Mouse (Mus musculus): ENCODE results near the gene Thada. TPM values are rescaled to one million over a fixed set of nuclear protein-coding genes. Genes with fewer than 3 reads are reported as not detected.
"Not testable (repeated sequence)": the region's sequence is repeated elsewhere in the genome, so short reads cannot be mapped to it uniquely, and the experiment has no call there.

Thada gene
- total and polyA plus RNA-seq, 3 experiments, result 5.0 to 8.3 (median 7.7) TPM

DNA sequence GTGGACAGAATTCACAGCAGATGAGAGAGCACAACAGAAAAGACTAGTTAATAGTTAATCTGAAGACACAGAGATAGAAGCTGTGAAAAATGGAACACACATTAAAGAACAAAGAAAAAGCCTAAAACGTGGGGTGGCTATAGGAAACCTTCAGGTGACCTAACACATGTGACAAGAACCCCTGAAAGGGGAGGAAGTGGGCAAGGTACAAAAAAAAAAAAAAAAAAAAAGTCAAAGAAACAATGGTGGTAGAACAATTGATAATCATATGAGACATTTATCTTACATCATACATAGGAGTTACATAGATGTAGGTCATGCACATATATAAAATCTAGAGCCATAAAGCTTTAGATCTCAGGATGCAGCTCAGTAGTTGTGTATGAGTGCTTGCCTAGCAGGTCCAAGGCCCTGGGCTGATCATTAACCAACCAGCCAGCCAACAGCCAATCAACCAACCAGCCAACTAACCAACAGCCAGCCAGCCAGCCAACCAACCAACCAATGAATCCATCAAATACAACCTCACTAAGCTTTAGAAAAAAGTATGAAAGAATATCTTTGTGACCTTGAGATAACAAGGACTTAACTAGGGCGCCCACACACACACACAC, 226.2 kb downstream of the Thada start:
- WGBS, result 82% methylated on average over 2 of the region's 2 CpGs
- no peak overlapping the region for H3K4me3 ChIP-seq

DNA sequence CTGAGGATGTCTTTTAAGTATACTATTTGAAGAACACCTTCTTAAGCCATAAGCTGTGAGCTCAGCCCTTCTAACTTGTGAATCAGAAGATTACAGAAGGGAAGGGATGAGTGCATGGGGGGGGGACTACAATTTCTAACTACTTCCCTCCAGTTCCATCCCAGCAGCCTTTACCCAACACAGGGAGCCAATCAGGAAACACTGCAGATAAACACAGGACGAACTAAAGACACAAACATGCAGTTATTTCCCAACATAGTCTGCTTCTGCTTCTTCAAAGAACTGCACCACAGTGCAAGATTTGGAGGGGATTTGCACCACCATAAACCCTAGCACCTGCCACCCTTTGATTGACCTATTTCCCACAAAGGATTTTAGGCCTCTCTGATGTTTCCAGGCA, 227.8 kb downstream of the Thada start:
- TF ChIP-seq EP300 (IDR thresholded peaks at IDR 0.05; ENCODE audit: insufficient read depth, low read depth, low read length), result no peak
- TF ChIP-seq CTCF (IDR thresholded peaks at IDR 0.05), result no peak
- TF ChIP-seq POLR2A (IDR thresholded peaks at IDR 0.05; ENCODE audit: insufficient read depth, low read depth, low read length), result no peak
- no peak overlapping the region; the same call in 1 of the 2 replicates for H3K27ac ChIP-seq

More for the DNA sequence above, 226.2 kb downstream of the Thada start:
- DNase-seq, result no peak
- peaks cover 5% of the 10 kb centered on the region; the same call in 1 of the 2 replicates for H3K36me3 ChIP-seq (ENCODE audit: control insufficient read depth, insufficient read depth, low read length)
- no peak for TF ChIP-seq POLR2A (IDR thresholded peaks at IDR 0.05; ENCODE audit: insufficient read depth, low read depth, low read length)
- TF ChIP-seq EP300 (IDR thresholded peaks at IDR 0.05; ENCODE audit: insufficient read depth, low read depth, low read length), result no peak
- TF ChIP-seq CTCF (IDR thresholded peaks at IDR 0.05), result no peak
- intact Hi-C loops (cut with DNase I), result no loop called here
- no peak overlapping the region for H3K9ac ChIP-seq (ENCODE audit: low read depth, low read length)
- H3K4me1 ChIP-seq (ENCODE audit: control insufficient read depth, insufficient read depth, low read length), result peaks cover 15% of the 10 kb centered on the region
- no peaks in the 10 kb centered on the region for H3K79me2 ChIP-seq (replicated peaks; ENCODE audit: control insufficient read depth, insufficient read depth, low read length)
- H3K27ac ChIP-seq, result no peak overlapping the region
- no peaks in the 10 kb centered on the region for H3K27me3 ChIP-seq (ENCODE audit: control insufficient read depth, insufficient read depth, low read length)

DNA sequence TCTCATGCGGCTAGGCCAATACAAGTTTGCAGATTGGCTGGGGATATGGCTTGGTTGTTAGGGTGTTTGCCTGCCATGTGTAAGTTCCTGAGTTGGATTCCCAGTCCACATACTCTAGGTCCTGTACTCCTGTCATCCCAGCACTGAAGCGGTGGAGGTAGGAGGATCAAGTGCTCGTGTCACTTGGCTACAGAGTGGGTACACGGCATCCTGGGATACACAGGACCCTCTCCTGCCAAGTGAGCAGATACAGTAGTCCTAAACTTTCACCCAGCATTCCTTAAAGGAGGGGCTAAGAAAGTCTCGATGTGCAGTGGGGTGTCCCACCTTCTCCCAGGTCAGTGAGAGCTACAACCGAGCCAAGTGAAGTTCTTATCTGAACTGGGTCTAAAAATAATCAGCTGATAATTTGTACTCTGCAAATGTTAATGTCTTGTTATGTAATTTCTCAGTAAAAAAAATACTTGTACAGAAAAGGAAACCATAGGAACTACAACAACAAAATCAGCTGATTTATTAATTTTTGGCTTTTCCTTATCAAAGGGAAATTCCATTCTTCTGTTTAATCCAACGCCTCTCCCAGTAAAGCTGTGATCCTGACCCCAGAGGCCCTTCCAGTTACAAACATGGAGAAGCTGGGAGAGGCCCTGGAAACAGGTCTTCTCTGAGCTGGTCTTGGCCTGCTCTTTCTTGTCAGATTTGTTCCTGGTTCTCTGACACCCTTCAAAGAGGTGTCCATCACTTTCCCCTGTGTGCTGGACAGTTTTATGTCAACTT, 229.0 kb downstream of the Thada start:
- no peak overlapping the region for H3K4me3 ChIP-seq
- peaks cover 5% of the 10 kb centered on the region; the same call in 1 of the 2 replicates for H3K36me3 ChIP-seq (ENCODE audit: control insufficient read depth, insufficient read depth, low read length)
- 0 out of 2 replicates have a peak, but pooled peaks have one; percentile 11 for TF ChIP-seq POLR2A (IDR thresholded peaks at IDR 0.05; ENCODE audit: insufficient read depth, low read depth, low read length)
- no peak for TF ChIP-seq EP300 (IDR thresholded peaks at IDR 0.05; ENCODE audit: insufficient read depth, low read depth, low read length)
- TF ChIP-seq CTCF (IDR thresholded peaks at IDR 0.05), result no peak
- H3K27me3 ChIP-seq (ENCODE audit: control insufficient read depth, insufficient read depth, low read length), result no peaks in the 10 kb centered on the region
- DNase-seq, result peak; percentile 40 to 52
- intact Hi-C loops (cut with DNase I), result no loop called here
- peak overlapping the region; percentile 70 for H3K27ac ChIP-seq
- H3K9ac ChIP-seq (ENCODE audit: low read depth, low read length), result no peak overlapping the region
- H3K4me1 ChIP-seq (ENCODE audit: control insufficient read depth, insufficient read depth, low read length), result peaks cover 15% of the 10 kb centered on the region
- 24% methylated on average over 7 of the region's 7 CpGs for WGBS
- H3K79me2 ChIP-seq (replicated peaks; ENCODE audit: control insufficient read depth, insufficient read depth, low read length), result no peaks in the 10 kb centered on the region

More for the DNA sequence above, 227.8 kb downstream of the Thada start:
- no peak overlapping the region for H3K9ac ChIP-seq (ENCODE audit: low read depth, low read length)
- 44% methylated on average over 1 of the region's 1 CpGs for WGBS
- intact Hi-C loops (cut with DNase I), result no loop called here
- no peaks in the 10 kb centered on the region for H3K79me2 ChIP-seq (replicated peaks; ENCODE audit: control insufficient read depth, insufficient read depth, low read length)
- no peak overlapping the region for H3K4me3 ChIP-seq
- peaks cover 5% of the 10 kb centered on the region; the same call in 1 of the 2 replicates for H3K36me3 ChIP-seq (ENCODE audit: control insufficient read depth, insufficient read depth, low read length)
- H3K4me1 ChIP-seq (ENCODE audit: control insufficient read depth, insufficient read depth, low read length), result peaks cover 15% of the 10 kb centered on the region
- H3K27me3 ChIP-seq (ENCODE audit: control insufficient read depth, insufficient read depth, low read length), result no peaks in the 10 kb centered on the region
- no peak for DNase-seq

DNA sequence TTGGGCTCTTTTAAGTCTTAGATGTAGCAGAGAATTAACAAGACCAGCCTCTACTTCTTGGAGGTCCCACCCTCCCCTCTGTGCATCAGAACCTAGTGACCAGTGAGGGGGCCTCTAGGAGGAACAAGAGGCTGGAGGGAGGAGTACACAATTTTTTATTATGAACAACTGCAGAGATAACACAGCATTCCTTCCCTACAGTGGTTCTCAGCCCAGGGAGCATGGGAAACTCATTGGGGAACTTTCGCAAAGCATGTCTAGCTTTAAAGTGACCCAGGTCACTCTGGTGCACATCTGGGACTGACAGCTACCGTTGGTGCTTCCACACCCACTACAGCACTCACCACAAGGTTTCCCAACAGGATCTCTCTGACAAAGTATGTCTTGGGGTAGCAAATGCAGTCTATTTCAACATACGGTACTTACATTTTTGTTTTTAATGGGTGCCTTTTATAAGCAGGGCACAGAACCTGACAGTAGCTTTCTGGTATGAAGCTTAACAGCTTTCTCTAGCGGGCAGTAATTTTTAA, 230.5 kb downstream of the Thada start:
- Histone ChIP-seq H3K4me1 (ENCODE audit: control insufficient read depth, insufficient read depth, low read length) (peaks cover 15% of the 10 kb centered on the region), H3K36me3 (ENCODE audit: control insufficient read depth, insufficient read depth, low read length) (peaks cover 5% of the 10 kb centered on the region; the same call in 1 of the 2 replicates), H3K4me3 (no peak overlapping the region), H3K9ac (ENCODE audit: low read depth, low read length) (no peak overlapping the region), H3K27ac (peak overlapping the region; percentile 36), H3K79me2 (replicated peaks; ENCODE audit: control insufficient read depth, insufficient read depth, low read length) (no peaks in the 10 kb centered on the region), H3K27me3 (ENCODE audit: control insufficient read depth, insufficient read depth, low read length) (no peaks in the 10 kb centered on the region)
- intact Hi-C loops (cut with DNase I), result no loop called here
- 87% methylated on average over 4 of the region's 4 CpGs for WGBS
- peak in 1 of 2 experiments; percentile 18 for DNase-seq
- TF ChIP-seq CTCF (IDR thresholded peaks at IDR 0.05) (no peak), EP300 (IDR thresholded peaks at IDR 0.05; ENCODE audit: insufficient read depth, low read depth, low read length) (no peak), POLR2A (IDR thresholded peaks at IDR 0.05; ENCODE audit: insufficient read depth, low read depth, low read length) (no peak)

DNA sequence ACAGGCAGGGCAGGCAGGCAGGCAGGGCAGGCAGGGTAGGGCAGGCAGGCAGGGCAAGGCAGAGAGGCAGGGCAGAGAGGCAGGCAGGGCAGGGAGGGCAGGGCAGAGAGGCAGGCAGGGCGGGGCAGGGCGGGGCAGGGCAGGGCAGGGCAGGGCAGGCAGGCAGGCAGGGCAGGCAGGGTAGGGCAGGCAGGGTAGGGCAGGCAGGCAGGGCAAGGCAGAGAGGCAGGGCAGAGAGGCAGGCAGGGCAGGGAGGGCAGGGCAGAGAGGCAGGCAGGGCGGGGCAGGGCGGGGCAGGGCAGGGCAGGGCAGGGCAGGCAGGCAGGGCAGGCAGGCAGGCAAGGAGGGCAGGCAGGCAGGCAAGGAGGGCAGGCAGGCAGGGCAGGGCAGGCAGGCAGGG, 231.2 kb downstream of the Thada start:
- intact Hi-C loops (cut with DNase I); H3K27ac ChIP-seq; DNase-seq; H3K27me3 ChIP-seq (ENCODE audit: control insufficient read depth, insufficient read depth, low read length); H3K4me3 ChIP-seq; H3K36me3 ChIP-seq (ENCODE audit: control insufficient read depth, insufficient read depth, low read length); H3K79me2 ChIP-seq (replicated peaks; ENCODE audit: control insufficient read depth, insufficient read depth, low read length): not testable (repeated sequence)
- WGBS, result 96% methylated on average over 4 of the region's 4 CpGs
- Histone ChIP-seq H3K9ac (ENCODE audit: low read depth, low read length) (peak overlapping the region; percentile 75), H3K4me1 (ENCODE audit: control insufficient read depth, insufficient read depth, low read length) (peaks cover 15% of the 10 kb centered on the region)

DNA sequence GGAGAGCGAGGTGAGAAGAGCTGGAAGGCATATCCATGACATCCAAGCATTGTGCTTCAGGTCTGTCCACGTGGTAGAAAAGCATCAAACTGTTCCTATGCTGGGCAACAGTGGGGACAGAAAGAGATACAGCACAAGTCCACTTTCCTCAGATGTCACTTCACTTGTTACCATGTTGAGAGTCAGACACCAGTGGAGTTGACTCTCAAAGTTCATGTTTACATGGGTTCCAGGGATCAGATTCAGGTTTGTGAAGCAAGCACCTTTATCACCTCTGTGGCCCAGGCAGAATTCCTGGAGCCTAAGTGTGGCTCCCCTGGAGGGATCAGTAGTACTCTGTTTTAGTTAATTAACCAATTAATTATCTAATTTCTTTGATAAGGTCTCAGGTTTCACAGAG, 232.2 kb downstream of the Thada start:
- H3K9ac ChIP-seq (ENCODE audit: low read depth, low read length), result no peak overlapping the region
- H3K4me3 ChIP-seq, result no peak overlapping the region
- WGBS, result 96% methylated on average over 2 of the region's 2 CpGs
- no peak for TF ChIP-seq POLR2A (IDR thresholded peaks at IDR 0.05; ENCODE audit: insufficient read depth, low read depth, low read length)
- no peak for TF ChIP-seq CTCF (IDR thresholded peaks at IDR 0.05)
- TF ChIP-seq EP300 (IDR thresholded peaks at IDR 0.05; ENCODE audit: insufficient read depth, low read depth, low read length), result no peak
- peaks cover 15% of the 10 kb centered on the region for H3K4me1 ChIP-seq (ENCODE audit: control insufficient read depth, insufficient read depth, low read length)
- H3K27ac ChIP-seq, result no peak overlapping the region
- no peaks in the 10 kb centered on the region for H3K79me2 ChIP-seq (replicated peaks; ENCODE audit: control insufficient read depth, insufficient read depth, low read length)
- no peaks in the 10 kb centered on the region for H3K27me3 ChIP-seq (ENCODE audit: control insufficient read depth, insufficient read depth, low read length)
- DNase-seq, result no peak
- intact Hi-C loops (cut with DNase I), result no loop called here
- H3K36me3 ChIP-seq (ENCODE audit: control insufficient read depth, insufficient read depth, low read length), result peaks cover 5% of the 10 kb centered on the region; the same call in 1 of the 2 replicates

Measured in heart, adult 2 months (tissue).